Mouse (Mus musculus) midbrain, postnatal 0 days (tissue): ENCODE measurements around the gene Lmx1b. TPM values are rescaled to one million over a fixed set of nuclear protein-coding genes. Genes with fewer than 3 reads are reported as not detected.

Source experiments
- ATAC-seq: fragments of 200-750 bp; cut with Nextera tagmentation; 2 replicates; pipeline ENCODE4 v1.8.0; 2017; ENCODE audit warnings: moderate number of reproducible peaks, mild to moderate bottlenecking, moderate TSS enrichment, moderate library complexity; ENCODE audit not compliant: low FRiP score
- DNase-seq: peaks from one replicate; pipeline ENCODE4 v3.0.0-alpha.2; 2015; ENCODE audit warnings: low spot score
- H3K27ac ChIP-seq: fragments of 300-500 bp; sonication (generic); 2 replicates; pipeline ENCODE4 v1.5.1; 2014; ENCODE audit warnings: low read depth, mild to moderate bottlenecking, low read length, mixed read lengths
- H3K27me3 ChIP-seq: fragments of 300-500 bp; sonication (generic); 2 replicates; pipeline ENCODE4 v1.6.1; 2014; ENCODE audit warnings: low read length, control low read depth, mixed read lengths; ENCODE audit not compliant: insufficient read depth
- H3K36me3 ChIP-seq: fragments of 300-500 bp; sonication (generic); 2 replicates; pipeline ENCODE4 v1.6.1; 2014; ENCODE audit warnings: low read length, control low read depth, mixed read lengths; ENCODE audit not compliant: insufficient read depth
- H3K4me1 ChIP-seq: fragments of 300-500 bp; sonication (generic); 2 replicates; pipeline ENCODE4 v1.6.1; 2014; ENCODE audit warnings: mild to moderate bottlenecking, control low read depth, antibody characterized with exemption, low read length, mixed read lengths; ENCODE audit not compliant: insufficient read depth
- H3K4me2 ChIP-seq: fragments of 300-500 bp; sonication (generic); 2 replicates; pipeline ENCODE4 v1.6.1; 2014; ENCODE audit warnings: low read depth, mild to moderate bottlenecking, low read length, mixed read lengths; ENCODE audit not compliant: poor library complexity, severe bottlenecking
- H3K4me3 ChIP-seq: fragments of 300-500 bp; sonication (generic); 2 replicates; pipeline ENCODE4 v1.5.1; 2014; ENCODE audit warnings: low read depth, mild to moderate bottlenecking, low read length, moderate library complexity
- H3K9ac ChIP-seq: fragments of 300-500 bp; sonication (generic); replicated peaks from 2 replicates; pipeline ENCODE4 v1.6.1; 2014; ENCODE audit warnings: mild to moderate bottlenecking, low read length, moderate library complexity, mixed read lengths; ENCODE audit not compliant: poor library complexity, severe bottlenecking
- H3K9me3 ChIP-seq: fragments of 300-500 bp; sonication (generic); 2 replicates; pipeline ENCODE4 v1.6.1; 2016; ENCODE audit warnings: low read length, control low read depth
- CTCF ChIP-seq: IDR thresholded peaks from 2 replicates; pipeline ENCODE4 v1.5.1; 2016; ENCODE audit warnings: antibody characterized with exemption, mild to moderate bottlenecking
- WGBS: fragments of 180-500 bp; shearing (Covaris S2); extraction: QIAGEN DNeasy Blood & Tissue Kit; methylation state at CpG from one replicate; pipeline ENCODE4 v1.1.7; 2014; 5-methylcytosine and 5-hydroxymethylcytosine counted together
- polyA plus RNA-seq: library from polyadenylated mRNA; unstranded; fragments of >200 nt; fragmentation: Nextera tagmentation; extraction: Ambion mirVana; gene quantifications from 2 replicates; pipeline ENCODE4 v1.2.1, GENCODE M21; 2015
- total RNA-seq: library from RNA; depleted of rRNA; stranded (reverse); fragments of >200 nt; gene quantifications from 2 replicates; pipeline ENCODE4 v1.2.3, GENCODE M21; 2014

Lmx1b gene
- total and polyA plus RNA-seq, 2 experiments from 2014 or later, result 0.83 to 8.4 TPM

GRCm38 (mm10) chr2:33546051-33546450 lies 94.3 kb downstream of the Lmx1b start:
- no peaks in the 10 kb centered on the region for H3K9me3 ChIP-seq
- no peak for TF ChIP-seq CTCF
- WGBS, result 86% methylated on average over 5 of the region's 5 CpGs
- peak overlapping the region; percentile 87 for H3K27ac ChIP-seq
- DNase-seq (no peak), ATAC-seq (no peak)
- H3K4me1 ChIP-seq, result peaks cover 13% of the 10 kb centered on the region; the same call in 1 of the 2 replicates
- H3K27me3 ChIP-seq, result no peaks in the 10 kb centered on the region
- H3K4me3 ChIP-seq, result no peak overlapping the region
- H3K36me3 ChIP-seq, result no peaks in the 10 kb centered on the region
- H3K4me2 ChIP-seq, result no peak overlapping the region
- no peak overlapping the region for H3K9ac ChIP-seq

- ATAC-seq (no peak), DNase-seq (no peak)
- peak overlapping the region; percentile 46 for H3K4me3 ChIP-seq
- TF ChIP-seq CTCF, result no peak
- H3K9ac ChIP-seq, result peak overlapping the region; percentile 78
- peaks cover 13% of the 10 kb centered on the region; the same call in 1 of the 2 replicates for H3K4me1 ChIP-seq
- H3K9me3 ChIP-seq, result no peaks in the 10 kb centered on the region
- WGBS, result 22% methylated on average over 16 of the region's 16 CpGs
- peak overlapping the region; percentile 94 for H3K27ac ChIP-seq
- no peaks in the 10 kb centered on the region for H3K36me3 ChIP-seq
- H3K27me3 ChIP-seq, result no peaks in the 10 kb centered on the region
- H3K4me2 ChIP-seq, result peak overlapping the region; percentile 93
Observed at GRCm38 (mm10) chr2:33544781-33545566, 95.3 kb downstream of the Lmx1b start.

DNA sequence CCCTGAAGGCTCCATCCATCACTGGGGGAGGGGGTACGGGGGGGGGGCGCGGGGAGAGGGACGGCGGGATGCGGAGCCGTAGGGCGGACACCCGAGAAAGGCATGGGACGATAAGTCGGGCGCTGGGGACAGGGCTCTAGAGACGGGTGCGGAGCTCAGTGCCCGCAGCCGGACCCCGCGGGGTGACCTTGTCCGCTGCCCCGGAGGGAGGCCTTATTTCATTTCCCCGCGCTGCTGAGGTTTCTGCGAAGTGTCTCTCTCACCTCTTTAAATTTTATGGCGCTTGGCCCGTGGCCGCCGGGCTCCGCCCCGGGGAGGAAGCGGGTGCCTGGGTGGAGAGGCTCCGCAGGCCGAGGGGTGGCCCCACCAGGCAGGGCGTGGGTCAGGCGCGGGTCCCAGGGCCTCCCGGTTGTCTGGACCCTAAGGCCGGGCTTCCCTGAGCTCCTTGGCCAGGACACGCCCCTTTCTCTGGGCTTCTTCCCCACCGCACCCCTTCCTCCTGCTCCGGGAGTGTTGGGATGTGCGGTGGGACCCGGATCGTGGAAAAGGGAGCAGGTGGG lies 96.0 kb downstream of the Lmx1b start:
- ATAC-seq, result no peak; the same call in 1 of the 2 replicates
- 1% methylated on average over 35 of the region's 43 CpGs for WGBS
- DNase-seq, result no peak

GRCm38 (mm10) chr2:33543429-33544202 lies 96.7 kb downstream of the Lmx1b start:
- H3K9ac ChIP-seq, result peak overlapping the region; percentile 78
- under 1% methylated on average over 33 of the region's 38 CpGs for WGBS

More for the DNA sequence above, 96.0 kb downstream of the Lmx1b start:
- H3K27me3 ChIP-seq, result no peaks in the 10 kb centered on the region
- peak overlapping the region; percentile 93 for H3K4me2 ChIP-seq
- H3K36me3 ChIP-seq, result no peaks in the 10 kb centered on the region
- H3K27ac ChIP-seq, result peak overlapping the region; percentile 94
- peaks cover 13% of the 10 kb centered on the region; the same call in 1 of the 2 replicates for H3K4me1 ChIP-seq
- H3K9me3 ChIP-seq, result no peaks in the 10 kb centered on the region
- no peak for TF ChIP-seq CTCF
- peak overlapping the region; percentile 78 for H3K9ac ChIP-seq
- H3K4me3 ChIP-seq, result peak overlapping the region; percentile 46

GRCm38 (mm10) chr2:33542696-33543428 lies 97.4 kb downstream of the Lmx1b start:
- no peaks in the 10 kb centered on the region for H3K27me3 ChIP-seq
- H3K9me3 ChIP-seq, result no peaks in the 10 kb centered on the region
- under 1% methylated on average over 11 of the region's 11 CpGs for WGBS
- peak overlapping the region; percentile 13; the same call in 1 of the 2 replicates for H3K9ac ChIP-seq
- peak; percentile 94 for TF ChIP-seq CTCF
- H3K4me2 ChIP-seq, result peak overlapping the region; percentile 93
- peak; percentile 28; the same call in 1 of the 2 replicates for ATAC-seq
- H3K4me3 ChIP-seq, result peak overlapping the region; percentile 46
- peaks cover 13% of the 10 kb centered on the region; the same call in 1 of the 2 replicates for H3K4me1 ChIP-seq
- DNase-seq, result peak; percentile 89
- H3K36me3 ChIP-seq, result no peaks in the 10 kb centered on the region
- H3K27ac ChIP-seq, result peak overlapping the region; percentile 94

More at GRCm38 (mm10) chr2:33543429-33544202, 96.7 kb downstream of the Lmx1b start:
- Histone ChIP-seq H3K27ac (peak overlapping the region; percentile 94), H3K4me1 (peaks cover 13% of the 10 kb centered on the region; the same call in 1 of the 2 replicates), H3K4me3 (peak overlapping the region; percentile 46), H3K27me3 (no peaks in the 10 kb centered on the region), H3K36me3 (no peaks in the 10 kb centered on the region), H3K9me3 (no peaks in the 10 kb centered on the region), H3K4me2 (peak overlapping the region; percentile 93)
- ATAC-seq (peak; percentile 85), DNase-seq (peak; percentile 95)
- TF ChIP-seq CTCF, result no peak
